Mouse (Mus musculus): ENCODE results near the gene Olfr493.

The Olfr493 gene

DNA sequence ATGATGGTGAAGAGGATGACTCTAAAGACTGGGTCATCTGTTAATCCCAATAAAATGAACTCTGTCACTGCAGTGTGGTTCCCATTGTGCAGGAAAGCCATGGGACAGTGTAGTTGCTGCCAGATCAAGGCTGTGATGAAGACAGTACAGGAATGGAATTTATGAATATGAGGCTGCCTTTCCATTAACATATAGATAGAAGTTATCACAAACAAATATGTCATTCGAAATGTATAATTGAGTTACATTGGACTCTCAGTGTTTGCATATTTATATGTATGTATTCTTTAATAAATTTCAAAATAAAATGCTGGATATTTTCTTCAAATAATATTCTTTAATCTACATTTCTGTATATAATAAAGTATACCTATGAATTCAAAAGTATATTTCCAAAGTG is at the start of gene Olfr493:
Gene Olfr493, minus strand, starts transcription at position 101 of the 400 bp plus-strand sequence.
- DNase-seq, result no peak

DNA sequence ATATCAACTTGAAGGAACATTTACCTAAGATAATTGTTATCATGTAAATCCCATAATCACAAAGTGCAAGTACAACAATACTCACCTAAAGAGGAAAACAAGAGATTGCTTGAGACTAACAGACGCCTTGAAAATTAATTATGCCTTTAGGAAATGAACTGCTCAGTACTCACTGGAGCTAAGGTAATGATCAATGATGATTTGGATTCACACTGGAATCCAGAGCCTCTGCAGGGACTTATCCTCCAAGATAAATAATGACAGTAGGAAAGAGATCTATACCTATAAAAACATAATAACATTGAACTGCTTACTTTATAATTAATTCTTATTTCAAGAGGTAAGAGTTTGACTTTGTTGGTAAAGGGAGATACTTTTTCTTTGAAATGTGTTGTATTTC is 46.1 kb upstream of the Olfr493 start, which contains the start of gene Olfr495:
Gene Olfr495, plus strand, starts transcription at position 301 of the 400 bp plus-strand sequence.
- DNase-seq, result no peak

DNA sequence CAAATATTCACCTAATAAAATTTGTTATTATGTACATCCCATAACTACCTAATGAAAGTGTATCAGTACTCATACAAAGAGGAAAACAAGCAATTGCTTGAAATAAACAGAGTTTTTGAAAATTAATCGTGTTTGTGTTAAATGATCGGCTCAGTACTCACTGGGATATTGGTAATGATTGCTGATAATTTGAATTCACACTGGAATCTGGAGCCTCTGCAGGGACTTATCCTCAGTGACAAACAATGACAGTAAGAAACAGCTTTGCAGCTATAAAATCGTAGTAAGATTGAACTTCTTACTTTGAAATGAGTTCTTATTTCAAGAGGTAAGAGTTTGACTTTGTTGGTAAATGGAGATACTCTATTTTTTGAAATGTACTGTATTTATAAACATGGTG is 18.3 kb upstream of the Olfr493 start, which contains the start of gene Olfr494:
Gene Olfr494, plus strand, starts transcription at position 301 of the 400 bp plus-strand sequence.
- DNase-seq, result no peak

DNA sequence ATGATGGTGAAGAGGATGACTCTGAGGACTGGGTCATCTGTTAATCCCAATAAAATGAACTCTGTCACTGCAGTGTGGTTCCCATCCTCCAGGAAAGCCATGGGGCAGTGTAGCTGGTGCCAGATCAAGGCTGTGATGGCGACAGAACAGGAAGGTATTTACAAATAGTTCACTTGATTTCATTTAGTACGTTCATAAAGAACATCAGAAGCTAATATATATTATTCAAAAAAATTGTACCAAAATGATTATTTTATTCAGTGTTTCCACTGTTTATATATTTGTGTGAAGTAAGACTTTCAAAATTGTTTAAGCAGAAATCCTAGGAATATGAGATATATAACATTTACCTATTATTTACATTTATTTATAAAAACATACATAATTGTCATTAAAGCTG is 23.2 kb downstream of the Olfr493 start, which contains the start of gene Olfr492:
Gene Olfr492, minus strand, starts transcription at position 101 of the 400 bp plus-strand sequence.
- no peak for DNase-seq

DNA sequence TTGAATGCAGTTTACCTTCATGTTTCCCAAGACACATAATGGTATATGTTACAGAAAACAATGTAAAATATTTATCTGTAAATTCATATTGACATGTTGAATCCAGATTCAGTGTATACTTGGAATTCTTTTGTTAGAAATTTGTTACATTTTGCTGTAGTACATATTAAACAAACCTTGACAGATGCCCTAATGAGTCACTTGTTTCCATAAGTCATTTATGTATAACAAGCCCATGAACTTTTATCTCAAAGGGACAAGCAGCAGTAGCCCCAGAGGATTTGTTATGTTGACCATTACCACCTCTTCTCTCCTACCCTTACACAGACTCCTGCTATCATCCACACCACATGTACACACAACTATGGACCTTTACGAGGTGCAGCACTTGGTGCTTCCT is 33.6 kb downstream of the Olfr493 start, which contains the start of gene Olfr491:
Gene Olfr491, plus strand, starts transcription at position 301 of the 400 bp plus-strand sequence.
- no peak for DNase-seq

Data from right cerebral cortex, postnatal 25 days (tissue).